Mouse (Mus musculus) urinary bladder, postnatal 4 days (tissue): ENCODE results near the gene Gm20509.
"Not testable (repeated sequence)": the region's sequence is repeated elsewhere in the genome, so short reads cannot be mapped to it uniquely, and the experiment has no call there.

Experiments
- DNase-seq, 2 experiments: peaks; one replicate each; pipeline ENCODE4 v3.0.0; 2021 to 2022; ENCODE audit warnings: low spot score in 2 of 2

Gm20509 gene

GRCm38 (mm10) chr9:73101536-73101935 lies 734 bp upstream of the Gm20509 start, which contains the start of gene Khdc3:
Gene Khdc3, plus strand, starts transcription at chr9:73101836.
- no peak for DNase-seq

DNA sequence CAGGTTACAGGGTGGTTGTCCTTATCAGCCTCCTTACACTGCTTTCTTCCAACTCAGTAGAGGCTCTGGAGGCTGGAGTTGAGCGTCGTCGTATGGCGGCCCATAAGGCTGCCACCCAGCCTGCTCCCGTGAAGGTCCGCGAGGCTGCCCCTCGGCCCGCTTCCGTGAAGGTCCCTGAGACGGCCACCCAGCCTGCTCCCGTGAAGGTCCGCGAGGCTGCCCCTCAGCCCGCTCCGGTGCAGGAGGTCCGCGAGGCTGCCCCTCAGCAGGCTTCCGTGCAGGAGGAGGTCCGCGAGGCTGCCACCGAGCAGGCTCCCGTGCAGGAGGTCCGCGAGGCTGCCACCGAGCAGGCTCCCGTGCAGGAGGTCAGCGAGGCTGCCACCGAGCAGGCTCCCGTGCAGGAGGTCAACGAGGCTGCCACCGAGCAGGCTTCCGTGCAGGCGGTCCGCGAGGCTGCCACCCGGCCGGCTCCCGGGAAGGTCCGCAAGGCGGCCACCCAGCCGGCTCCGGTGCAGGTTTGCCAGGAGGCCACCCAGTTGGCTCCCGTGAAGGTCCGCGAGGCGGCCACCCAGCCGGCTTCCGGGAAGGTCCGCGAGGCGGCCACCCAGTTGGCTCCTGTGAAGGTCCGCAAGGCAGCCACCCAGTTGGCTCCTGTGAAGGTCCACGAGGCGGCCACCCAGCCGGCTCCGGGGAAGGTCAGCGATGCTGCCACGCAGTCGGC lies 1.0 kb downstream of the Gm20509 start:
- peak; percentile 54 to 66 for DNase-seq

- no peak for DNase-seq
These were observed 1.6 kb downstream of the Gm20509 start for GRCm38 (mm10) chr9:73103880-73104198.

DNA sequence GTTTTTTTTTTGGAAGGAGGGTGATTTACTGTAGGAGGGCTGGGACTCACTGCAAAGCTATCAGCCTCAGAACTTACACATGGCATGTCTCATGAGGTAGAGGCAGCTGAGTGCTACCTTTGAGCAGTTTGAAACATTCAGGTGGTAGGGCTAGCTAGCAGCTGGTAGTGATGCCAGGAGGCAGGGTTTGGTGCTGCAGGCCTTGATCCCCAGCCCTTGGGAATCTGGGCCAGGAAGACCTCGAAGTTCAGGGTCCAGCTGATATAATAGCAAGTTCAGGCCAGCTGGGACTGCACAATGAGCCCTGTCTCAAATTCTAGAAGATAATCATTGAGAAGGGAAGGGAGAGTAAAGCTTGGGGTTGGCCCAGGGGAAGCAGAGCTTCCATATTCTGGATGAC lies 2.9 kb downstream of the Gm20509 start:
- no peak for DNase-seq

DNA sequence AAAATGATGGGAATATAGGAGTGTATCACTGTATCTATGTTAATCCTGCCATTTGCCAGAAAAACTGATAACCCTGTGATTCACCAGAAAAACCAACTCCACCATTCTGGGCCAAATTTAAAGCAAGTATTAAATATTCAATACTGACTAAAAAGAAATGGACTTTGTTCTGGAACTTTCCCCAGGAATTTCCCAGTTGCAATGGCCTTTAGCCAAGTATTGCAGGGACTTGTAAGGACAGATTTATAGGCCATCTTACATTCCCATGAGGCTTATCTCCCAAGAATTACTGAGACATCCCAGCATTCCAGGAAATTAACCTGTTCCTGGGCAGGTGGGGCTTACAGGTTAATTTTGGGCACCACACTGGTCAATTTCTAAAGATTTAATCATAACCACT lies 3.5 kb downstream of the Gm20509 start:
- no peak for DNase-seq

GRCm38 (mm10) chr9:73112919-73113906 lies 10.9 kb downstream of the Gm20509 start, which contains the start of gene Rsl24d1:
Gene Rsl24d1, plus strand, starts transcription at chr9:73113426.
- DNase-seq: peak; percentile 67 to 77

DNA sequence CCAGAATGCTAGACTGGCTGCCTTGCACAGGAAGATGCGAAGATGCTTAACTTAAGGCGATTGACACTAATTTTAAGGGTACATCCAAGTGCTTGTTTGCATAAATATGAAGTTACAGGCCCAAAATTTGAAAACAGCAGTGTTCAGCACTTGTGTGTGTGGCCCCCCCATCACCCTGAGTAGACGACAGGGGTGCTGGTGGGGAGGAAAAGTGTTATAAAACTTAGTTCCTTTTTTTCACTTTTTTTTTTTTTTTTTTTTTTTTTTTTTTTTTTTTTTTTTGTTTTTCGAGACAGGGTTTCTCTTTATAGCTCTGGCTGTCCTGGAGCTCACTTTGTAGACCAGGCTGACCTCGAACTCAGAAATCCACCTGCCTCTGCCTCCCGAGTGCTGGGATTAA lies 14.4 kb downstream of the Gm20509 start:
- not testable (repeated sequence) for DNase-seq

DNA sequence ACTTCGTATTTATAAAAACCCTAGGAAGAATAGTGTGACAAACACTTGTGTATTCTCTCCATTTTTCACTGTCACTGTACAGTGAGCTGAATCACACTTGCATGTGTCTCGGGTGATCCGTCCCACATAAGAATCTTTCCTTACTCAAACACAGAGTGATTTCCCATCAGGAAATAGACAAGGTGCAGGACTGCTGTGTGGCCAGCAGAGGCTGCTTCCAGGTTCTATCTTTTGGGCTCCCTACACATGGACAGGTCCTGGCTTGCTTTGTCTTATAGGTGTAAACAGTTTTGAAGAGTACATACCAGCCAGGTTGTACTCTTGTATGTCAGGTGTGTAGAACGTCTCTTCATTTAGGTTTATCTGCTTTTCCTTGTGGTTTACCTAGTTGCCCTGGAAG lies 15.7 kb downstream of the Gm20509 start:
- DNase-seq: no peak

DNA sequence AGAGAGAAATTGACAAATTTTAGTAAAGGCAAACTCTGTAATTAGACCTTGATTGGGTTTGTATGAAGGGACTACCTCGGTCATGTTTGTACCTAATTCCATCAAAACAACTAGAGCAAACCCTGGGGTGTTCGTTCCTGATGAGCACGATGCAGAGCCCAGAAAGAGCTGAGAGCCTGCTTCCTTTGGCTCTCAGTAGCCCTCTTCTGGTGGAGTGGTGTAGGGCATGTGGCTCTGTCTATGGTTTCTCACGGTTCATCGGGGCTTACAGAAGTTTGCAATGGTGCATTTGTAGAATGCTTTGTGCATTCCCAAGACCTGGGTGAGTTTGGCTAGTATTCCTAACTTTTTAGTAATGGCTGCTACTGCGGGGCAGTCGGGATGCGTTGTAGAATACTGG lies 19.5 kb downstream of the Gm20509 start:
- no peak for DNase-seq

- DNase-seq: no peak
These were observed 22.8 kb downstream of the Gm20509 start for GRCm38 (mm10) chr9:73125043-73125570.

DNA sequence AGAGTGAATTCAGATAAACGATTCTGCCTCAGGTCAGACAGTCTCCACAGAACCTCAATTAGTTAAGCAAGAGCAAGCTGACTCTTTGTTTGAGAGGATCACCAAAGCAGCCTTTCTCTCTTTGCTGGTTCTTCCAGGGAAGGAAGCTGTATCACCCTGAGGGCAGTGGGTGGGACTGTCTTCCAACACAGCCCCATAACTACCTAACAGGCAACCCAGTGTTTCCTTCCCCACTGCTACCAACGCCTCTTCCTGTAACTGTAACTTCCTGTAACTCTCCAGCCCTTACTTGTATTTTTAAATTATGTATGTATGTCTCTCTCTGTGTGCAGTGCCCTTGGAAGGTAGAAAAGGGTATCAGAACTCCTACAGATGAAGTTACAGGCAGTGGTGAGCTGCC lies 25.2 kb downstream of the Gm20509 start:
- DNase-seq: no peak

GRCm38 (mm10) chr9:73129875-73130274 lies 27.6 kb downstream of the Gm20509 start:
- DNase-seq: no peak

DNA sequence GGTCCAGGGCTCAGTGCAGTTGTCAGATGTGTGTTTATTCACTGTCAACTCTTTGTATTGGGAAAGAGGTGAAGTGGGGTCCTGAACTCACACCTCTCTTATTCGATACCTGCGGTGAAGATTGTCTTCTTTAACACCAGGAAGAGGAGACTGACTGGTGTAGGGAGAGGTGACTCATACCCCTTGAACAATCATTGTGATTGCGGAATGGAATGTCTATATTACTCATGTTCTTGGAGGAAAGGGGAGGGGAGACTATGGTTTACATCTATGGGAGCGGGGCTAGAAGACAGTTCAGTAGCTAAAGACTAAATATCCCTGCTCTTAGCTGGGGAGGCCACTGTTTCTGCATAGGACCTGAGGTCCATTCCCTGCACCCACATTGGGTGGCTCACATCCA lies 28.3 kb downstream of the Gm20509 start:
- DNase-seq: no peak

DNA sequence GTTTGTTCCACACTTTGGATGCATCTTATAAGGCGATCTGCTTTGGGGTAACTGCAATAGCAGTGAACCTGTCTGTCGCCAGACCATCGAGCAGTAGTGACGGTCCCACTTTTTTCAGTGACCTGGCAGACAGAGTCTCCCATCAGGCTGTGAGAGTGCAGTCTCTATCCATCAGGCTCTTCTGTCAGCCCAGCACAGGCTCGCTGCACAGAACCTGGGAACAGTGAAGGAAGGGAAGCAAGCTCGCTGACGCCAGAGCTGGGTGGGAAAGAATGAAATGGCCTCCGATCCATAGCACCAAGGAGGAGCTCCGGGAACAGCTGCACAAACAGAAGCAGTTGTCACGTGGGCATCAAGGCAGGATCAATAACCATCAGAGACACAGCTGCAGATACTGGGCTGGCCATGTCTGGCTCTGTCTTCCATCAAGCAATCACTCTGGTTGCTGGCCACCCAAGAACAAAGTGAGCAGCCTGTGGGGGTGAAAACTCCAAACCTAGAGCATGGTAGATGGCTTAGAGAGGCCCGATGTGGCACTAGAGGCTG lies 35.1 kb downstream of the Gm20509 start:
- no peak for DNase-seq

DNA sequence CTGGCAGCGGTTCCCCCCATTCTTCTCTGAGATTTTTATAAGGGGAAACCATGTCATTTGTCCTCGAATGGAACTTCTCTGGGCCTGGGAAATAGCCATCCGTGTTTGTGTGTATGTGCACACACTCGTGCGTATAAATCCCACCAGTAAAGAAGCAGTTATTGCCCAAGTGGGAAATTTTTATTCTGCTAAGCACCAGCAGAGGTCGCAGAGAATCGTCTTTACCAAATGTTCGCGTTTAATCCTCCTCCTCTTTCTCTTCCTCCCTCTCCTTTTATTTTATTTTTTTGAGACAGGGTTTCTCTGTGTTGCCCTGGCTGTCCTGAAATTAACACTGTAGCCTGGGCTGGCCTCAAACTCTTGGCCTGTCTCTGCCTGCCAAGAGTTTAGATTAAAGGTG lies 52.1 kb downstream of the Gm20509 start:
- DNase-seq: no peak

GRCm38 (mm10) chr9:73157968-73158367 lies 55.7 kb downstream of the Gm20509 start:
- no peak for DNase-seq

DNA sequence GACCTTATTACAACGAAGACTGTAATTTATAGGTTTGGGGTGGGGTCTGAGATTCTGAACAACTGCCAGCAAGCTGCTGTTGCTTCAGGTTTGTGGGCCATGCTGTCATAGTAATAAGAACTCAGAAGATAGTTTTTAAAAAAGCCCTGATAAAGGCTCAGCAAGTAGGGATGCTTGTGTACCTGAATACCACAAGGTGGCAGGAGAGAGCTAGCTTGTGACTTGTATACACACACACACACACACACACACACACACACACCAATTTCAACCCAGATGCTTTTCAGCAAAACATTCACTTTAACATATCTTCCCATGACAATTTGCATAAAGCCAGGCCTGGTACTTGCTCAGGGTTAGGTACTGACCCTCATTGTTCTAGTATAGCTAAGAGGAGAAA lies 57.0 kb downstream of the Gm20509 start:
- no peak for DNase-seq

- DNase-seq: peak; percentile 65 to 86
These were observed 60.5 kb downstream of the Gm20509 start for GRCm38 (mm10) chr9:73162571-73163333.

- no peak for DNase-seq
These were observed 63.4 kb downstream of the Gm20509 start for GRCm38 (mm10) chr9:73165631-73166030.
